Mouse (Mus musculus) hindbrain, embryonic 12.5 days (tissue): ENCODE measurements at regions not wholly inside any gene's neighbourhood (a gene's known extent, or its start where the extent isn't known, plus 50 kb on each side); places are given as distances from the start of the nearest gene placed in this dataset.

Experiments
- ATAC-seq: fragments of 200-750 bp; cut with Nextera tagmentation; 2 replicates; pipeline ENCODE4 v1.8.0; 2017; ENCODE audit warnings: moderate TSS enrichment; ENCODE audit not compliant: low FRiP score
- H3K27ac ChIP-seq: fragments of 300-500 bp; sonication (generic); 2 replicates; pipeline ENCODE4 v1.5.1; 2016; ENCODE audit warnings: mild to moderate bottlenecking
- H3K27me3 ChIP-seq: fragments of 300-500 bp; sonication (generic); 2 replicates; pipeline ENCODE4 v1.6.1; 2016; ENCODE audit warnings: mild to moderate bottlenecking
- H3K36me3 ChIP-seq: fragments of 300-500 bp; sonication (generic); 2 replicates; pipeline ENCODE4 v1.6.1; 2016; ENCODE audit warnings: mild to moderate bottlenecking
- H3K4me1 ChIP-seq: fragments of 300-500 bp; sonication (generic); 2 replicates; pipeline ENCODE4 v1.6.1; 2016
- H3K4me2 ChIP-seq: fragments of 300-500 bp; sonication (generic); replicated peaks from 2 replicates; pipeline ENCODE4 v1.6.1; 2016; ENCODE audit warnings: mild to moderate bottlenecking
- H3K4me3 ChIP-seq: fragments of 300-500 bp; sonication (generic); 2 replicates; pipeline ENCODE4 v1.5.1; 2016; ENCODE audit warnings: mild to moderate bottlenecking
- H3K9ac ChIP-seq: fragments of 300-500 bp; sonication (generic); 2 replicates; pipeline ENCODE4 v1.6.1; 2016; ENCODE audit warnings: mild to moderate bottlenecking, moderate library complexity
- H3K9me3 ChIP-seq: fragments of 300-500 bp; sonication (generic); replicated peaks from 2 replicates; pipeline ENCODE4 v1.6.1; 2016; ENCODE audit warnings: mild to moderate bottlenecking
- WGBS: fragments of 180-500 bp; shearing (Covaris S2); methylation state at CpG from one replicate; pipeline ENCODE4 v1.1.7; 2016; 5-methylcytosine and 5-hydroxymethylcytosine counted together

DNA sequence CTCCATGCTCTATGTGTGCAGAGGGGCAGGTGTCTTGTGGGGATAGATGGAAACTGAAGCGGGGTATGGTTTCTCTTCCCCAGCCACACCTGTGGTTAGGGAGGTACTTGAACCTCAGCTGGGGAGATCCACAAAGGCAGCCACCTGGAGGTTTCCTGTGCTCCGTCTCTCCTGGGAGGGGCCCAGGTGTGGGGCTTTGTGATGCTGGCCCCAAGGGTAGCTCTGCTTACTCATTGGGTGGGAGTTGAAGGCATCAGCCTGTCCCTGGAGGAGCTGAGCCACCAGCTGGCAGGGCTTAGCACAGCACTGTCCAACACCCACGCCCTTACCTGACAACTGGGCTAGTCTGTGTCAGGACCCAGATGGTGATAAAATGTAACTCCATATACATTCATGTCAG, 81.4 kb downstream of the Lhx2 start:
- Histone ChIP-seq H3K4me3 (no peak overlapping the region), H3K27me3 (0 out of 2 replicates have a peak, but pooled peaks cover 3% of the 10 kb centered on the region), H3K4me1 (peaks cover 23% of the 10 kb centered on the region), H3K36me3 (no peaks in the 10 kb centered on the region), H3K27ac (no peak overlapping the region), H3K9ac (no peak overlapping the region), H3K4me2 (no peak overlapping the region), H3K9me3 (no peaks in the 10 kb centered on the region)
- WGBS, result 61% methylated on average over 3 of the region's 3 CpGs
- ATAC-seq, result no peak

- no peaks in the 10 kb centered on the region for H3K36me3 ChIP-seq
- H3K4me3 ChIP-seq, result no peak overlapping the region
- ATAC-seq, result no peak
- H3K27me3 ChIP-seq, result 0 out of 2 replicates have a peak, but pooled peaks cover 3% of the 10 kb centered on the region
- H3K9me3 ChIP-seq, result no peaks in the 10 kb centered on the region
- 85% methylated on average over 3 of the region's 3 CpGs for WGBS
- H3K27ac ChIP-seq, result no peak overlapping the region
- H3K9ac ChIP-seq, result no peak overlapping the region
- H3K4me2 ChIP-seq, result no peak overlapping the region
- H3K4me1 ChIP-seq, result peaks cover 23% of the 10 kb centered on the region
Measured at GRCm38 (mm10) chr2:38422406-38422805, 83.3 kb downstream of the Lhx2 start.

- H3K9ac ChIP-seq, result peak overlapping the region; percentile 36; the same call in 1 of the 2 replicates
- no peaks in the 10 kb centered on the region for H3K9me3 ChIP-seq
- H3K4me2 ChIP-seq, result peak overlapping the region; percentile 45
- H3K27me3 ChIP-seq, result 0 out of 2 replicates have a peak, but pooled peaks cover 3% of the 10 kb centered on the region
- no peaks in the 10 kb centered on the region for H3K36me3 ChIP-seq
- 22% methylated on average over 7 of the region's 7 CpGs for WGBS
- ATAC-seq, result peak; percentile 32
- H3K27ac ChIP-seq, result peak overlapping the region; percentile 88
- H3K4me3 ChIP-seq, result peak overlapping the region; percentile 10; the same call in 1 of the 2 replicates
- H3K4me1 ChIP-seq, result peaks cover 23% of the 10 kb centered on the region
Measured at GRCm38 (mm10) chr2:38423886-38424277, 84.8 kb downstream of the Lhx2 start.

- Histone ChIP-seq H3K27ac (peak overlapping the region; percentile 88), H3K27me3 (0 out of 2 replicates have a peak, but pooled peaks cover 3% of the 10 kb centered on the region), H3K9ac (peak overlapping the region; percentile 43; the same call in 1 of the 2 replicates), H3K9me3 (no peaks in the 10 kb centered on the region), H3K4me1 (peaks cover 23% of the 10 kb centered on the region), H3K4me2 (peak overlapping the region; percentile 45), H3K36me3 (no peaks in the 10 kb centered on the region), H3K4me3 (peak overlapping the region; percentile 10)
- WGBS, result 4% methylated on average over 21 of the region's 22 CpGs
- ATAC-seq, result peak; percentile 93
Measured at GRCm38 (mm10) chr2:38424278-38424931, 85.3 kb downstream of the Lhx2 start.

DNA sequence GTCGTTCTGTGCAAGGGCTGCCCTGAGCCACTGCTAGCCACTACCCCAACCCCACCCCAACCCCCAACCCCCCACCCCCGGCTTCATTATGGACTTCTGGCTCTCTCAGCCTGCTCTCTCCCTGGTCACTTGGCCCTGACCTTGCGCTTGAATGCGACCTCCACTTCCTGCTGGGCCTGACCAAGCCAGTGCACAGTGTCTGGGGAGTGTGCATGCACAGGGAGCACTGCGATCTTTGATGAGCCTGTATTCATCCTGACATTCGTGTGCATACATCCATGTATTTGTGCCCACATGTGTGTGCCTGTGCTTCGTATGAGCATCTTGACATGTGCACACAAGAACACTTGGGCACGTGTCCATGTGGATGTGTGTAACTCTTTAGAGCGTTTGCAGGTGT, 85.9 kb downstream of the Lhx2 start:
- H3K27me3 ChIP-seq, result 0 out of 2 replicates have a peak, but pooled peaks cover 3% of the 10 kb centered on the region
- peaks cover 23% of the 10 kb centered on the region for H3K4me1 ChIP-seq
- H3K36me3 ChIP-seq, result no peaks in the 10 kb centered on the region
- 15% methylated on average over 9 of the region's 9 CpGs for WGBS
- no peak overlapping the region for H3K4me3 ChIP-seq
- peak overlapping the region; percentile 43; the same call in 1 of the 2 replicates for H3K9ac ChIP-seq
- H3K9me3 ChIP-seq, result no peaks in the 10 kb centered on the region
- H3K27ac ChIP-seq, result peak overlapping the region; percentile 88
- H3K4me2 ChIP-seq, result peak overlapping the region; percentile 45
- no peak; the same call in 1 of the 2 replicates for ATAC-seq

DNA sequence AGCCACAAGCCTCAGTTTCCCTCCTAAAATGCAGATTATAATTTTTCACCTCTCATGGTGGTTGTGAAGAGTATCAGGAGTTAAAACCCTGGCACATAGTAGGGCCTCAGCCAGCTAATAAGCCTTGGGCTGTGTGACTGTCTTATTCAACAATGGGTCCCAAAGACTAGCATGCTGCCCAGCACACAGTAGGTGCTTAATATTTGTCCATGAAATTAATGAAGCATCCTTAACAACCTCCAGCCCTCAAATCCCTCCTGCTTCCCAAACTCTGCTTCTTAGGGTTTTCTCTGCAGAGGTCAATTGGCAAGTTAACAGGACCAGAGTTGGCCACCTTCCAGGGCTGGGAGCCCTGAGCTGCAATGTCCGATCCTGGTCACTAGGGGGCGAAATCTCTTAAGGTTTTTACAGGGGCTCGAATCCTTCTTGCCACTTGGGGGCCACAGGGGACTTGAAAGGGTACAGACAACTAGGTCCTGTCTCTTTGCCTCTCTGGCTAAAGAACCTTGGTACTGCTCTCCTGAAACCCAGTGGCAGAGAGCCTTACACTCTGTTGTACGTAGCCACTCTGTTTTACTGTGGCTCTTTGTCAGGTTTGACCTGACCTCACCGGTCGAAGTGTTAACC, 81.6 kb upstream of the Nek6 start:
- Histone ChIP-seq H3K27ac (no peak overlapping the region), H3K4me3 (no peak overlapping the region), H3K27me3 (no peaks in the 10 kb centered on the region; the same call in 1 of the 2 replicates), H3K9me3 (no peaks in the 10 kb centered on the region), H3K4me1 (peaks cover 9% of the 10 kb centered on the region), H3K36me3 (no peaks in the 10 kb centered on the region), H3K9ac (no peak overlapping the region), H3K4me2 (no peak overlapping the region)
- WGBS, result 42% methylated on average over 6 of the region's 6 CpGs
- 0 out of 2 replicates have a peak, but pooled peaks have one; percentile 31 for ATAC-seq

- no peak overlapping the region for H3K4me3 ChIP-seq
- peaks cover 3% of the 10 kb centered on the region; the same call in 1 of the 2 replicates for H3K4me1 ChIP-seq
- H3K4me2 ChIP-seq, result no peak overlapping the region
- 62% methylated on average over 5 of the region's 5 CpGs for WGBS
- H3K9ac ChIP-seq, result no peak overlapping the region
- H3K9me3 ChIP-seq, result no peaks in the 10 kb centered on the region
- no peaks in the 10 kb centered on the region for H3K36me3 ChIP-seq
- no peak overlapping the region for H3K27ac ChIP-seq
- no peak for ATAC-seq
- no peaks in the 10 kb centered on the region; the same call in 1 of the 2 replicates for H3K27me3 ChIP-seq
Measured at GRCm38 (mm10) chr2:38431546-38431945, 79.9 kb upstream of the Nek6 start.

DNA sequence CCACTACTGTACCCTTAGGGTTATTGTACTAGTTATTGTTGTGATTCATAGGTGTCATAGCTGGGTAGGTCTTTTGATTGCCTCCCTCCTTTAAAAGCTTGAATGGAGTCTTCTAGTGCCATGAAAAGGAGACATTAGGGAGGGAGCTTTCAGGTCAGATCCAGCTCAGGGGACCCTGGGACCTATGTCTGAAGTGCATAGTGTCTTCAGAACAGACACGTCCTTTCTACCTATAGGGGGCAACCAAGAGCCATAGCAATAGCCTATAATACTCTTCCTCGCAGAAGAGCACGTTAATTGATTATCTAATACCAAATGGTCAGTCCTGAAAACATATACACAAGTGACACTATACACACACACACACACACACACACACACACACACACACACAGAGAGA, 77.7 kb upstream of the Nek6 start:
- WGBS, result 9% methylated on average over 3 of the region's 3 CpGs
- Histone ChIP-seq H3K27ac (no peak overlapping the region), H3K36me3 (no peaks in the 10 kb centered on the region), H3K4me3 (no peak overlapping the region), H3K27me3 (no peaks in the 10 kb centered on the region; the same call in 1 of the 2 replicates), H3K9ac (no peak overlapping the region), H3K9me3 (no peaks in the 10 kb centered on the region), H3K4me1 (peaks cover 3% of the 10 kb centered on the region; the same call in 1 of the 2 replicates), H3K4me2 (no peak overlapping the region)
- no peak for ATAC-seq

GRCm38 (mm10) chr2:38436701-38437100, 74.7 kb upstream of the Nek6 start:
- H3K9ac ChIP-seq, result no peak overlapping the region
- H3K9me3 ChIP-seq, result 0 out of 2 replicates have a peak, but pooled peaks cover 2% of the 10 kb centered on the region
- no peak overlapping the region for H3K27ac ChIP-seq
- H3K4me3 ChIP-seq, result no peak overlapping the region
- no peaks in the 10 kb centered on the region; the same call in 1 of the 2 replicates for H3K27me3 ChIP-seq
- H3K36me3 ChIP-seq, result no peaks in the 10 kb centered on the region
- no peak for ATAC-seq
- WGBS, result 78% methylated on average over 4 of the region's 4 CpGs
- H3K4me1 ChIP-seq, result no peaks in the 10 kb centered on the region; the same call in 1 of the 2 replicates
- H3K4me2 ChIP-seq, result no peak overlapping the region

- no peak overlapping the region for H3K9ac ChIP-seq
- ATAC-seq, result no peak
- 0 out of 2 replicates have a peak, but pooled peaks cover 5% of the 10 kb centered on the region for H3K9me3 ChIP-seq
- WGBS, result 93% methylated on average over 6 of the region's 6 CpGs
- no peaks in the 10 kb centered on the region for H3K36me3 ChIP-seq
- H3K27me3 ChIP-seq, result no peaks in the 10 kb centered on the region; the same call in 1 of the 2 replicates
- no peaks in the 10 kb centered on the region for H3K4me1 ChIP-seq
- H3K4me3 ChIP-seq, result no peak overlapping the region
- no peak overlapping the region for H3K27ac ChIP-seq
- no peak overlapping the region for H3K4me2 ChIP-seq
Measured at GRCm38 (mm10) chr2:38439191-38439590, 72.3 kb upstream of the Nek6 start.

DNA sequence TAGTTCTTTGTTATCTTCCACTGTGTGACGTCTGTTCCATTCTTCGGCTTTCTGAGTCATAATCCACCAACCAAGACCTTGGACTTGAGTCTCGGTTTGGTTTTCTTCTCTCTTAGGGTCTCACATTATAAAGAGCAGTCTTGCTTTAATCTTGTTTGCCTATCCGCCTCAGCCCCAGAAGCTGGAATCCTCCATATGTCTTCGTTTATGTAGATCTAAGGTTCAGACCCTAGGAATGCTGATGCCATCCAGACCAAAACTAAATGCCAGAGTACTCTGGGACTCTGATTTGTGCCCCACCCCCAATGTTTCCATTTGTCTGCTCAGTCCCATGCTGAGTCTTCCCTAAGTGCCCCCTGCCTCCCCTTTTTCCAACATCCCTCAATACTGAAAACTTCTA, 71.5 kb upstream of the Nek6 start:
- H3K36me3 ChIP-seq, result no peaks in the 10 kb centered on the region
- 74% methylated on average over 5 of the region's 5 CpGs for WGBS
- no peak overlapping the region for H3K4me3 ChIP-seq
- no peak overlapping the region for H3K27ac ChIP-seq
- no peaks in the 10 kb centered on the region for H3K27me3 ChIP-seq
- H3K9ac ChIP-seq, result no peak overlapping the region
- no peak overlapping the region for H3K4me2 ChIP-seq
- H3K9me3 ChIP-seq, result 0 out of 2 replicates have a peak, but pooled peaks cover 5% of the 10 kb centered on the region
- no peaks in the 10 kb centered on the region for H3K4me1 ChIP-seq
- ATAC-seq, result no peak

GRCm38 (mm10) chr2:38449092-38449491, 62.4 kb upstream of the Nek6 start:
- 91% methylated on average over 6 of the region's 6 CpGs for WGBS
- no peak for ATAC-seq
- Histone ChIP-seq H3K27ac (no peak overlapping the region), H3K9ac (no peak overlapping the region), H3K9me3 (no peaks in the 10 kb centered on the region), H3K4me1 (no peaks in the 10 kb centered on the region), H3K36me3 (no peaks in the 10 kb centered on the region), H3K4me2 (no peak overlapping the region), H3K4me3 (no peak overlapping the region), H3K27me3 (no peaks in the 10 kb centered on the region)
